Mouse (Mus musculus): Measurements from ENCODE around the gene Nceh1.

Nceh1 gene

GRCm38 (mm10) chr3:27222488-27222887 is 39.7 kb downstream of the Nceh1 start:
- no peak for DNase-seq (ENCODE audit: inconsistent age in 2 of 2, low spot score in 1 of 2)

GRCm38 (mm10) chr3:27227629-27228453 is 45.1 kb downstream of the Nceh1 start:
- no peak for DNase-seq (ENCODE audit: inconsistent age in 2 of 2, low spot score in 1 of 2)

GRCm38 (mm10) chr3:27228530-27229309 is 46.0 kb downstream of the Nceh1 start:
- peak in 1 of 2 experiments; percentile 61 for DNase-seq (ENCODE audit: inconsistent age in 2 of 2, low spot score in 1 of 2)

- peak in 1 of 2 experiments; percentile 60 for DNase-seq (ENCODE audit: inconsistent age in 2 of 2, low spot score in 1 of 2)
These were observed 50.6 kb downstream of the Nceh1 start for GRCm38 (mm10) chr3:27233361-27233760.

GRCm38 (mm10) chr3:27233841-27234240 is 51.1 kb downstream of the Nceh1 start:
- peak; percentile 53 to 55 for DNase-seq (ENCODE audit: inconsistent age in 2 of 2, low spot score in 1 of 2)

- no peak for DNase-seq (ENCODE audit: inconsistent age in 2 of 2, low spot score in 1 of 2)
These were observed 52.2 kb downstream of the Nceh1 start for GRCm38 (mm10) chr3:27234976-27235375.

- peak in 1 of 2 experiments; percentile 88 for DNase-seq (ENCODE audit: inconsistent age in 2 of 2, low spot score in 1 of 2)
These were observed 54.5 kb downstream of the Nceh1 start for GRCm38 (mm10) chr3:27237226-27237625.

GRCm38 (mm10) chr3:27238563-27238962 is 55.8 kb downstream of the Nceh1 start:
- DNase-seq (ENCODE audit: inconsistent age in 2 of 2, low spot score in 1 of 2), result no peak

GRCm38 (mm10) chr3:27239568-27239967 is 56.8 kb downstream of the Nceh1 start:
- peak; percentile 74 to 83 for DNase-seq (ENCODE audit: inconsistent age in 2 of 2, low spot score in 1 of 2)

- no peak for DNase-seq (ENCODE audit: inconsistent age in 2 of 2, low spot score in 1 of 2)
These were observed 59.1 kb downstream of the Nceh1 start for GRCm38 (mm10) chr3:27241864-27242263.

GRCm38 (mm10) chr3:27246166-27246565 is 63.4 kb downstream of the Nceh1 start:
- no peak for DNase-seq (ENCODE audit: inconsistent age in 2 of 2, low spot score in 1 of 2)

GRCm38 (mm10) chr3:27247785-27248184 is 65.0 kb downstream of the Nceh1 start:
- no peak for DNase-seq (ENCODE audit: inconsistent age in 2 of 2, low spot score in 1 of 2)

GRCm38 (mm10) chr3:27249030-27249429 is 66.3 kb downstream of the Nceh1 start:
- no peak for DNase-seq (ENCODE audit: inconsistent age in 2 of 2, low spot score in 1 of 2)

GRCm38 (mm10) chr3:27250936-27251335 is 68.2 kb downstream of the Nceh1 start:
- no peak for DNase-seq (ENCODE audit: inconsistent age in 2 of 2, low spot score in 1 of 2)

- DNase-seq (ENCODE audit: inconsistent age in 2 of 2, low spot score in 1 of 2), result no peak
These were observed 75.7 kb downstream of the Nceh1 start for GRCm38 (mm10) chr3:27258461-27258860.

- no peak for DNase-seq (ENCODE audit: inconsistent age in 2 of 2, low spot score in 1 of 2)
These were observed 77.6 kb downstream of the Nceh1 start for GRCm38 (mm10) chr3:27260393-27260792.

GRCm38 (mm10) chr3:27267327-27267726 is 84.6 kb downstream of the Nceh1 start:
- DNase-seq (ENCODE audit: inconsistent age in 2 of 2, low spot score in 1 of 2), result peak; percentile 16 to 49

GRCm38 (mm10) chr3:27267887-27268286 is 85.1 kb downstream of the Nceh1 start:
- no peak for DNase-seq (ENCODE audit: inconsistent age in 2 of 2, low spot score in 1 of 2)

- no peak for DNase-seq (ENCODE audit: inconsistent age in 2 of 2, low spot score in 1 of 2)
These were observed 86.4 kb downstream of the Nceh1 start for GRCm38 (mm10) chr3:27269151-27269550.

- peak; percentile 62 to 88 for DNase-seq (ENCODE audit: inconsistent age in 2 of 2, low spot score in 1 of 2)
These were observed 87.6 kb downstream of the Nceh1 start for GRCm38 (mm10) chr3:27270160-27270962.
